Mouse (Mus musculus) embryonic facial prominence, embryonic 15.5 days (tissue): ENCODE results near the gene Stk32c. TPM values are rescaled to one million over a fixed set of nuclear protein-coding genes. Genes with fewer than 3 reads are reported as not detected.

Experiments
- ATAC-seq: fragments of 200-750 bp; cut with Nextera tagmentation; 2 replicates; pipeline ENCODE4 v1.8.0; 2017; ENCODE audit warnings: low read depth, moderate TSS enrichment; ENCODE audit not compliant: insufficient number of reproducible peaks, low FRiP score, low TSS enrichment
- H3K27ac ChIP-seq: fragments of 300-500 bp; sonication (generic); replicated peaks from 2 replicates; pipeline ENCODE4 v1.5.1; 2015; ENCODE audit warnings: mild to moderate bottlenecking, inconsistent platforms
- H3K27me3 ChIP-seq: fragments of 300-500 bp; sonication (generic); 2 replicates; pipeline ENCODE4 v1.6.1; 2015; ENCODE audit warnings: inconsistent platforms
- H3K36me3 ChIP-seq: fragments of 300-500 bp; sonication (generic); 2 replicates; pipeline ENCODE4 v1.6.1; 2015; ENCODE audit warnings: mild to moderate bottlenecking, inconsistent platforms
- H3K4me1 ChIP-seq: fragments of 300-500 bp; sonication (generic); 2 replicates; pipeline ENCODE4 v1.6.1; 2015; ENCODE audit warnings: inconsistent platforms
- H3K4me2 ChIP-seq: fragments of 300-500 bp; sonication (generic); replicated peaks from 2 replicates; pipeline ENCODE4 v1.6.1; 2015; ENCODE audit warnings: mild to moderate bottlenecking, inconsistent platforms
- H3K4me3 ChIP-seq: fragments of 300-500 bp; sonication (generic); replicated peaks from 2 replicates; pipeline ENCODE4 v1.5.1; 2015; ENCODE audit warnings: mild to moderate bottlenecking, inconsistent platforms
- H3K9ac ChIP-seq: fragments of 300-500 bp; sonication (generic); 2 replicates; pipeline ENCODE4 v1.6.1; 2015; ENCODE audit warnings: inconsistent platforms
- H3K9me3 ChIP-seq: fragments of 300-500 bp; sonication (generic); replicated peaks from 2 replicates; pipeline ENCODE4 v1.6.1; 2016; ENCODE audit warnings: inconsistent platforms
- WGBS: fragments of 180-500 bp; shearing (Covaris S2); methylation state at CpG from one replicate; pipeline ENCODE4 v1.1.7; 2015; 5-methylcytosine and 5-hydroxymethylcytosine counted together
- polyA plus RNA-seq: library from polyadenylated mRNA; unstranded; fragments of >200 nt; fragmentation: Nextera tagmentation; extraction: Ambion mirVana; gene quantifications from 2 replicates; pipeline ENCODE4 v1.2.1, GENCODE M21; 2015

Gene Stk32c
- polyA plus RNA-seq, 1 experiment from 2014 or later: 0.12 TPM

DNA sequence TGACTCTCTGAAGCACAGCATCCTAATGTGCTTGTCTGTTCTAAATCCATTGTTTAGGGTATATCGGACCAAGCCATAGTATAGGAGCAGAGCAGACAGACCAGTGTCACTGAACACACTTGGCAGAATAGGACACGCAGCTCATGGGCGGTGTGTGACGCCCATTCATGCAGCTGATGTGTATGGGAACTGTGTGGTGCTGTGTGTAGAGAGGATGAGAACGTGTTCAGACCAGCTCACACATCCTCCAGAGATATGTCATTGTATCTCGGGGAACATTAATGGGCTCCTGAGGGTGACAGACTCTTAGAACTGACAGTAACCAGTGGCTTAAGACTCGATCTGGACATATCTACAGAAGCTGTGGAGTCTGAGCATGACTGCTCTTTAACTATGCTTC, 13.3 kb upstream of the Stk32c start:
- 73% methylated on average over 7 of the region's 7 CpGs for WGBS
- Histone ChIP-seq H3K4me2 (no peak overlapping the region), H3K27ac (no peak overlapping the region), H3K9ac (no peak overlapping the region), H3K36me3 (no peaks in the 10 kb centered on the region), H3K27me3 (no peaks in the 10 kb centered on the region), H3K4me1 (peaks cover 4% of the 10 kb centered on the region), H3K4me3 (no peak overlapping the region), H3K9me3 (no peaks in the 10 kb centered on the region)
- no peak for ATAC-seq

DNA sequence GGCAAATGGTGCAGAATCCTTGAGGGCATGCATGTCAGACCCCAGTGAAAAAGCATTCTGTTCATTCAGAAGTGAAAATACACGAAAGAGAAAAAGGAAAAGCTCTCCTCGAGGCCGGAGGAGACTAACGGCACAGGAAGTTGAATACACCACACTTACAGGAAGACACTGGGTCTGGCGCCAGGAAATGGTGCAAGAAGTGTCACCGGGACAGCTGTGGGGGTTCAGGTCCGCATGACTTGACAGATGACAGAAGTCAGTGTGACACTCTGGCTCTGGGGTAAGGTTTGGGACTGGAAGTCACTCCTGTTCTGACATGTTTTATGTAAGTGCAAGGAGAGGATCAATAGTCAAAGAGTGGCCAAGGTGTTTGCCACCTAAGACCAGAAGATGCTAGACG, 11.6 kb upstream of the Stk32c start:
- H3K4me1 ChIP-seq: peaks cover 4% of the 10 kb centered on the region
- no peak for ATAC-seq

DNA sequence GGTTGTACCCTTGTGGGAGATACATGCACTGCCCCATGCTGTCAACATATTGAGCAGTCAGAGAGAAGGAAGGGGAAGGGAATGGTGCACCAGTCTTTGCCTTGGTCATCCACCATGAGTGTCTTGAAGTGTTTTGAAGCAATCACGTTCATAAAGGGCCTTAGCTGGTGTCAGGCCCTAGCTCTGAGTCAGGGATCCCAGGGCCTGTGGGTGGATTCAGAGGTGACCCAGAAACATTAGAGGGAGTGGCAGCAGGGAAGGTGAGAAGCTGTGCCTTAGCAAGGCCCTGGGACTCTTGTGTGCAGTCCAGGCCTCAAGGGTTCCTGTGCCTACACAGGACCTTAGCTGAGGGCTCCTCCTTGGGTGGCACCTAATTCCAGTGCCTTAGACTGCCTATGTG, 11.0 kb upstream of the Stk32c start:
- ATAC-seq: no peak
- H3K4me1 ChIP-seq: peaks cover 4% of the 10 kb centered on the region
- H3K27me3 ChIP-seq: no peaks in the 10 kb centered on the region
- H3K4me2 ChIP-seq: no peak overlapping the region
- no peaks in the 10 kb centered on the region for H3K36me3 ChIP-seq
- WGBS: 75% methylated on average over 1 of the region's 1 CpGs
- no peak overlapping the region for H3K9ac ChIP-seq
- no peaks in the 10 kb centered on the region for H3K9me3 ChIP-seq
- H3K27ac ChIP-seq: no peak overlapping the region
- no peak overlapping the region for H3K4me3 ChIP-seq

More for the DNA sequence above, 11.6 kb upstream of the Stk32c start:
- no peaks in the 10 kb centered on the region for H3K36me3 ChIP-seq
- 54% methylated on average over 8 of the region's 8 CpGs for WGBS
- H3K9ac ChIP-seq: no peak overlapping the region
- no peak overlapping the region for H3K27ac ChIP-seq
- no peak overlapping the region for H3K4me2 ChIP-seq
- no peak overlapping the region for H3K4me3 ChIP-seq
- H3K27me3 ChIP-seq: no peaks in the 10 kb centered on the region
- H3K9me3 ChIP-seq: no peaks in the 10 kb centered on the region

DNA sequence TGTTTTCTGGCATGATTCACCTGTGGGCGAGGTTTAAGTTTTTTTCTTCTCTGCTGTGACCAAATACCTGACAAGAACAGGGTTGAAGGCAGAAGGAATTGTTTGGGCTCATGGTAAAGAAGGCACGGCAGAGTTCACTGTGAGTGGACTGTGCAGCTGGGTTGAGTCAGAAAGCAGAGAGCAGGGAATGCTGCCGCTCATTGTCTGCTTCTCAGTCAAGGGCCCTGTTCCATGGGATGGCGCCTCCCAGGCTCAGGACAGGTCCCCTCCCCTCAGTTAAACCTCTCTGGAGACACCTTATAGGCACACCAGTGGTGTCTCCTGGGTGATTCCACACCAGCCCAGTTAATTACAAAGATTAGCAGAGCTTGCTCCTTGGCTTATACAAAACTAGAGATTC, 9.2 kb upstream of the Stk32c start:
- Histone ChIP-seq H3K4me2 (no peak overlapping the region), H3K27me3 (no peaks in the 10 kb centered on the region), H3K4me3 (no peak overlapping the region), H3K4me1 (peaks cover 4% of the 10 kb centered on the region), H3K9ac (no peak overlapping the region), H3K36me3 (no peaks in the 10 kb centered on the region), H3K9me3 (no peaks in the 10 kb centered on the region), H3K27ac (no peak overlapping the region)
- 85% methylated on average over 4 of the region's 4 CpGs for WGBS
- no peak for ATAC-seq

DNA sequence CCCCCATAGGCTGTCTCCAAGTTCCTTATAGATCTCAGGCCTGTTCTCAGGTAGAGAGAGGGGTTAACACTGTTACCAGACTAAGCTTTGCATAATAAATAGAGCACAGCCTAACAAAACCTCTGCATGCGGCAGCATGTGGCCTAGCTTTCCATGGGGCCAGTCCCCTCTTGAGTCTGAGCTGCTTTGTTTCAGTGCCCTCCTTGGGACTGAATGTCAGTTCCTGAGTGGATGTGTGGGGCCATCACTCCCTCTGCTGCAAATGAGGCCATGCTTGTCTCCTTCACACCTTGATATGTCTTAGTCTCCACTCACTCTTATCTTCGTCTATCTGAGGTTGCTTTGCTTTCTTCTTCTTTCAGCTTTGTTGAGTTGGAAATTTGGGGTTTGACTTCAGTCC, 8.7 kb upstream of the Stk32c start:
- ATAC-seq: no peak
- Histone ChIP-seq H3K36me3 (no peaks in the 10 kb centered on the region), H3K4me3 (no peak overlapping the region), H3K9ac (no peak overlapping the region), H3K27ac (no peak overlapping the region), H3K9me3 (no peaks in the 10 kb centered on the region), H3K4me2 (no peak overlapping the region), H3K4me1 (peaks cover 4% of the 10 kb centered on the region), H3K27me3 (no peaks in the 10 kb centered on the region)
- WGBS: 74% methylated on average over 2 of the region's 2 CpGs

DNA sequence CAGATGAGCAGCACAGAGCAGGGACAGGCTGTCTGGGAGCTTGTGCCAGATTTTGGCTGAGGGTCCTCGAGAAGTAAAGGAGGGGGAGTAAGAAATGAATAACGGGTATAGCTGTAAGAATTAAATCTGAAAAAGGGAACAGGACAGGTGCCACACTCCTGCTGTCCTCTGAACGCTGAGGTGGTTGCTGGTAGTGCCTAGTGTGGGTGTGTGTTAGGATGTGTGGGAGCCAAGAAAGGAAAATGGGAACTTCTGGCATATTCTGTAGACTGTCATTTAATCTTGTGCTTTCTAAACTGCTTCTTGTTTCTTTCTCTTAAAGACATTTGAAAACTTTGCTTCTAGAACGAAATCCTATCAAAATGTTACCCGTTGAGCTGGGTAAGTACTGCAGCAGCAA, 8.0 kb upstream of the Stk32c start:
- WGBS: 80% methylated on average over 5 of the region's 5 CpGs
- H3K4me2 ChIP-seq: no peak overlapping the region
- peaks cover 4% of the 10 kb centered on the region for H3K4me1 ChIP-seq
- H3K9me3 ChIP-seq: no peaks in the 10 kb centered on the region
- no peak overlapping the region for H3K27ac ChIP-seq
- no peaks in the 10 kb centered on the region for H3K27me3 ChIP-seq
- no peaks in the 10 kb centered on the region for H3K36me3 ChIP-seq
- no peak overlapping the region for H3K9ac ChIP-seq
- ATAC-seq: no peak
- H3K4me3 ChIP-seq: no peak overlapping the region

DNA sequence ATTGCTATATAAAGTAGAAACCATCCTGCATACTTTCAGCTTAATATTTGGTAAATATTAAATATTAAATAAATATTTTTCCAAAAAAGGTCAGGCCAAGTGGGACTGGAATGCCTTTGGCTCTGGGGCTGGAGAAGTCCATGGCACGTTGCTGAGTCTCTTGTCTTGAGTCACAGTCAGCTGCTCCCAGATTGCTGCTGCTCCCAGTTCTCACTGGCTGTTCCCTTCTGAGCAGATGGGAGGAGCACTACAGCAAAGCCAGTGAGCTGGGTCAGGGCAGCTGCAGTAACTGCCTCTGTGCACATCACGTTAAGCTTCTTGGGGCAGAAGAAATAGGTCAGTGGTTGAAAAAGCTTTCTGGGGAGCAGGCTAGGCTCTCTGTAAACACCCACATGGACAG, 7.2 kb upstream of the Stk32c start:
- Histone ChIP-seq H3K9ac (no peak overlapping the region), H3K36me3 (no peaks in the 10 kb centered on the region), H3K4me3 (no peak overlapping the region), H3K9me3 (no peaks in the 10 kb centered on the region), H3K4me2 (no peak overlapping the region), H3K27me3 (no peaks in the 10 kb centered on the region), H3K27ac (no peak overlapping the region), H3K4me1 (peaks cover under 1% of the 10 kb centered on the region; the same call in 1 of the 2 replicates)
- ATAC-seq: no peak
- 32% methylated on average over 2 of the region's 2 CpGs for WGBS

DNA sequence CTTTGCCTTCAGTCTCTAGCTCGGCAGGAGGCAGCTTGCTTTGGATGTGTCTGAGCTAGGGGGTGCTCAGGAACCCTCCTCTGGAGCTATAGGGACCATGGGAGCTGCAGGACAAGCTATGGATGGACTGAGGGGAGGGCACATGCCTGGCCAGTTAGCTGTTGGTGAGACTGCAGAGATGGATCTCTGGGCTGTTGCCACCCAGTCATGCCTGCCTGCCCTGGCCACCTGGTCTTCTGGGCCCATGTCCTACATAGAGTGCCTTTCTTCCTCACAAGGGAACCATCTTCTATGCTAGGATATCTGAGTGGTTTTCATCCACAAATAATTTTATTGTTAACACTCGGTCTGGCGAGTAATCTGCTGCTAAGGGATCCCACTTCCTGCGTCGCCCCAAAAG, 6.4 kb upstream of the Stk32c start:
- Histone ChIP-seq H3K27ac (no peak overlapping the region), H3K9ac (no peak overlapping the region), H3K9me3 (no peaks in the 10 kb centered on the region), H3K27me3 (no peaks in the 10 kb centered on the region), H3K4me3 (no peak overlapping the region), H3K36me3 (no peaks in the 10 kb centered on the region), H3K4me2 (no peak overlapping the region), H3K4me1 (no peaks in the 10 kb centered on the region)
- no peak for ATAC-seq
- WGBS: 68% methylated on average over 5 of the region's 5 CpGs

DNA sequence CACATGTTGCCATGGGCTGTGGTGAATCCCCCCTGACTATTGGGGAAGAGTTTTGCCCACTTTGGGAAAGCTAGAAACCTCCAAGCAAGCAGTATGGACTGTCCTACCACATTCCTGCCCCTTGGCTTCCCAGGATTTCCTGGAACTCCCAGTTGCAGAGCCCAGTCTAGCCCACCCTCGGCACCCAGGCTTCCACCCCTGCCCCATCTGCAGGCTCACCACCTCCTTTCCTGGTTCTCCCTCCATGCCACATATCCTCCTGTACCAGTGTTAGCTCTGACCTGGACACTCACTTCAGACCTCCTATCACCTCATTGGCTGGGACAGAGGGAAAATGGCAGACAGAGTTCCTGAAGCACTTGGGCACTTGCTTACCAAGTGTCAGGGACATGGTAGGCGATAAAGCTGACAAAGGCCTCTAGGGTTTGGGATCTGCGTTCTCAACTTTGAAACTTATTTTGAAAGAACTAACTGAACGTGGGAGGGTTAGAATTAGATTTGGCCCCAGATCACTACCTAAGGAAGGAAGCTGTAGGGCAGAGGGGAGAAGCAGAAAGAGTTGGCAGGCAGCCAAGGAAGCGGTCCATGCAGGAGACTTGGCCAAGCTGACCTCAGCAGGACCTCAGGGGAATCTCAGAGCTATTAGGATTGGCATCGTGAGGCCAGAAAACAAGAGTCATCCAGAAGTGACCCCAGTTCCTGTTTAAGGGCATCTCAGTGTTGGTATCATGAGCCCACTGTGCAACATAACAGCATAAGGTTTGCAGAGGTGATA, 5.7 kb upstream of the Stk32c start:
- H3K36me3 ChIP-seq: no peaks in the 10 kb centered on the region
- H3K27ac ChIP-seq: no peak overlapping the region
- no peaks in the 10 kb centered on the region for H3K27me3 ChIP-seq
- H3K9ac ChIP-seq: no peak overlapping the region
- H3K4me1 ChIP-seq: no peaks in the 10 kb centered on the region
- no peaks in the 10 kb centered on the region for H3K9me3 ChIP-seq
- H3K4me2 ChIP-seq: no peak overlapping the region
- 58% methylated on average over 6 of the region's 6 CpGs for WGBS
- no peak; the same call in 1 of the 2 replicates for ATAC-seq
- no peak overlapping the region for H3K4me3 ChIP-seq

DNA sequence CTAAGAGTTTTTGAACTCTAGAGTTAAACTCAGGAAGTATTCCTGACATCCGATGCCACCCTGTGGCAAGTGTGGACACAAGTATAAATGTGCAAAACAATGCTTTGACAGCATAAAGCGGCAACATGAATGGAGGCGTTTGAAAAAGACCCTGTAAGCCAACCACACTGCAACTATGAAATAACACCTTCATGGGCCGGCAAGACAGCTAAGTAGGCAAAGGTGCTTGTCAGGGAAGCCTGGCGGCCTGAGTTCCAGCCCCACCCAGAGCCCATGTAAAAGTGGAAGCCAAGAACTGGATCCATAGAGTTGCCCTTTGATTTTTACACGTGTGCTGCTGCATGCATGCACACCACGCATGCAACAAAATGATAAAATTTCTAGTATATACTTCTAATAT, 3.9 kb upstream of the Stk32c start:
- H3K9me3 ChIP-seq: no peaks in the 10 kb centered on the region
- 76% methylated on average over 7 of the region's 7 CpGs for WGBS
- peaks cover 8% of the 10 kb centered on the region; the same call in 1 of the 2 replicates for H3K4me1 ChIP-seq
- no peak overlapping the region for H3K9ac ChIP-seq
- no peaks in the 10 kb centered on the region for H3K27me3 ChIP-seq
- H3K36me3 ChIP-seq: no peaks in the 10 kb centered on the region
- no peak overlapping the region for H3K4me2 ChIP-seq
- no peak overlapping the region for H3K4me3 ChIP-seq
- no peak for ATAC-seq
- no peak overlapping the region for H3K27ac ChIP-seq

DNA sequence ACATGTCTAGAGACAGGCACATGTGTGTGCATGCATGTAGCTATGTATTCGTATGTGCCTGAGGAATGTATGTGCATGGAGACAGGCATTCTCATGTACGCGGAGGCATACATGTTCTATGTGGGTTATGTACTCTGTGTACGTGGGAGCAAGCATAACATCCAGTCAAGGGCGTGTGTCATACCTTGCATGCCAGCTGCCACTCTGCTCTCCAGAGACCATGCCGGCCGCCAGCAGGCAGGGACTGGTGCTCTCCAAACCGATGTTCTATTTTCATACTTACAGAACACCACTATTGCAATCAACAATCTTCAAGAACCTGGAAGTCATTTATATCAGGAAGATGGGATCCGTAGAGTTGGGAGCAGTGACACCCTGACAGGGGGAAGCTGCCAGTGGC, 3.4 kb upstream of the Stk32c start:
- Histone ChIP-seq H3K9ac (no peak overlapping the region), H3K4me3 (no peak overlapping the region), H3K27me3 (no peaks in the 10 kb centered on the region), H3K9me3 (no peaks in the 10 kb centered on the region), H3K4me2 (no peak overlapping the region), H3K4me1 (peaks cover 8% of the 10 kb centered on the region; the same call in 1 of the 2 replicates), H3K36me3 (no peaks in the 10 kb centered on the region), H3K27ac (no peak overlapping the region)
- WGBS: 79% methylated on average over 9 of the region's 9 CpGs
- ATAC-seq: no peak

DNA sequence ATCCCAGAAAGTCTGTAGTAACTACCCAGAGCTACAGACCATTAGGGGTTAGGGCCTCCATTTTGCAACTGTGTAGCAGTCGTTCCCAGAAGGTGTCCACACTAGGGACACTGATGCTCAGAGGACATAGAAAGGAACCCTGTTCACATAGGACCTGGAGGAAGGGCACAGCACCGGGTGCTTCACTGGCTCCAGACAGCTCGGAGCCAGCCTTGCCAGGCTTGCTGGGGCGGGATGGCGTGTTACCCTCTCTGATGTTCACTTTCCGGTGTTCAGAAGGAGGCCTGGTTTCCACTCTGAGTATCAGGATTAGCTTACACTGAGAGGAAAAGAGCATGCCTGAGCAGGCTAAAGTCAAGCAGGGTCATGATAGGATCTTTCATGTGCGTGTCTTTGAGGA, 2.8 kb upstream of the Stk32c start:
- no peak overlapping the region for H3K4me2 ChIP-seq
- ATAC-seq: no peak
- no peaks in the 10 kb centered on the region for H3K36me3 ChIP-seq
- H3K27me3 ChIP-seq: no peaks in the 10 kb centered on the region
- peaks cover 8% of the 10 kb centered on the region; the same call in 1 of the 2 replicates for H3K4me1 ChIP-seq
- H3K9ac ChIP-seq: no peak overlapping the region
- WGBS: 74% methylated on average over 7 of the region's 7 CpGs
- no peak overlapping the region for H3K4me3 ChIP-seq
- H3K9me3 ChIP-seq: no peaks in the 10 kb centered on the region
- H3K27ac ChIP-seq: no peak overlapping the region
